Mouse (Mus musculus): ENCODE measurements around the gene Ssbp2.
A peak's percentile ranks its signal among the peaks of the same experiment; 100 is the strongest.

The Ssbp2 gene

GRCm38 (mm10) chr13:91520968-91521367, 60.9 kb downstream of the Ssbp2 start:
- no peak for DNase-seq (ENCODE audit: low read depth in 2 of 2, low spot score in 2 of 2)

- no peak for DNase-seq (ENCODE audit: low read depth in 2 of 2, low spot score in 2 of 2)
Measured at GRCm38 (mm10) chr13:91526058-91526457, 66.0 kb downstream of the Ssbp2 start.

GRCm38 (mm10) chr13:91529821-91530220, 69.7 kb downstream of the Ssbp2 start:
- no peak for DNase-seq (ENCODE audit: low read depth in 2 of 2, low spot score in 2 of 2)

- no peak for DNase-seq (ENCODE audit: low read depth in 2 of 2, low spot score in 2 of 2)
Measured at GRCm38 (mm10) chr13:91536711-91537110, 76.6 kb downstream of the Ssbp2 start.

- DNase-seq (ENCODE audit: low read depth in 2 of 2, low spot score in 2 of 2), result no peak
Measured at GRCm38 (mm10) chr13:91540145-91541068, 80.3 kb downstream of the Ssbp2 start.

- peak; percentile 66 to 78 for DNase-seq (ENCODE audit: low read depth in 2 of 2, low spot score in 2 of 2)
Measured at GRCm38 (mm10) chr13:91541069-91541429, 81.0 kb downstream of the Ssbp2 start.

- no peak for DNase-seq (ENCODE audit: low read depth in 2 of 2, low spot score in 2 of 2)
Measured at GRCm38 (mm10) chr13:91543555-91543954, 83.5 kb downstream of the Ssbp2 start.

- no peak for DNase-seq (ENCODE audit: low read depth in 2 of 2, low spot score in 2 of 2)
Measured at GRCm38 (mm10) chr13:91564047-91564446, 104.0 kb downstream of the Ssbp2 start.

- DNase-seq (ENCODE audit: low read depth in 2 of 2, low spot score in 2 of 2), result no peak
Measured at GRCm38 (mm10) chr13:91564755-91565154, 104.7 kb downstream of the Ssbp2 start.

GRCm38 (mm10) chr13:91581504-91581903, 121.4 kb downstream of the Ssbp2 start:
- no peak for DNase-seq (ENCODE audit: low read depth in 2 of 2, low spot score in 2 of 2)

- no peak for DNase-seq (ENCODE audit: low read depth in 2 of 2, low spot score in 2 of 2)
Measured at GRCm38 (mm10) chr13:91582212-91582611, 122.1 kb downstream of the Ssbp2 start.

- DNase-seq (ENCODE audit: low read depth in 2 of 2, low spot score in 2 of 2), result no peak
Measured at GRCm38 (mm10) chr13:91586368-91586767, 126.3 kb downstream of the Ssbp2 start.

GRCm38 (mm10) chr13:91588475-91588874, 128.4 kb downstream of the Ssbp2 start:
- DNase-seq (ENCODE audit: low read depth in 2 of 2, low spot score in 2 of 2), result no peak

- DNase-seq (ENCODE audit: low read depth in 2 of 2, low spot score in 2 of 2), result no peak
Measured at GRCm38 (mm10) chr13:91591863-91592262, 131.8 kb downstream of the Ssbp2 start.

GRCm38 (mm10) chr13:91595284-91595683, 135.2 kb downstream of the Ssbp2 start:
- DNase-seq (ENCODE audit: low read depth in 2 of 2, low spot score in 2 of 2), result no peak

- DNase-seq (ENCODE audit: low read depth in 2 of 2, low spot score in 2 of 2), result no peak
Measured at GRCm38 (mm10) chr13:91599594-91599993, 139.5 kb downstream of the Ssbp2 start.

- DNase-seq (ENCODE audit: low read depth in 2 of 2, low spot score in 2 of 2), result no peak
Measured at GRCm38 (mm10) chr13:91605043-91605840, 145.2 kb downstream of the Ssbp2 start.

- DNase-seq (ENCODE audit: low read depth in 2 of 2, low spot score in 2 of 2), result no peak
Measured at GRCm38 (mm10) chr13:91610601-91611000, 150.5 kb downstream of the Ssbp2 start.

- no peak for DNase-seq (ENCODE audit: low read depth in 2 of 2, low spot score in 2 of 2)
Measured at GRCm38 (mm10) chr13:91611909-91612308, 151.8 kb downstream of the Ssbp2 start.

GRCm38 (mm10) chr13:91612578-91612977, 152.5 kb downstream of the Ssbp2 start:
- no peak for DNase-seq (ENCODE audit: low read depth in 2 of 2, low spot score in 2 of 2)

GRCm38 (mm10) chr13:91616050-91616449, 156.0 kb downstream of the Ssbp2 start:
- no peak for DNase-seq (ENCODE audit: low read depth in 2 of 2, low spot score in 2 of 2)

- DNase-seq (ENCODE audit: low read depth in 2 of 2, low spot score in 2 of 2), result no peak
Measured at GRCm38 (mm10) chr13:91616876-91617275, 156.8 kb downstream of the Ssbp2 start.
